Mouse (Mus musculus): ENCODE measurements around the gene Rasa4. TPM values are rescaled to one million over a fixed set of nuclear protein-coding genes. Genes with fewer than 3 reads are reported as not detected.
"Not testable (repeated sequence)": the region's sequence is repeated elsewhere in the genome, so short reads cannot be mapped to it uniquely, and the experiment has no call there.

The Rasa4 gene
- total RNA-seq, 2 experiments from 2014 or later, result 25.0 to 28.8 TPM

DNA sequence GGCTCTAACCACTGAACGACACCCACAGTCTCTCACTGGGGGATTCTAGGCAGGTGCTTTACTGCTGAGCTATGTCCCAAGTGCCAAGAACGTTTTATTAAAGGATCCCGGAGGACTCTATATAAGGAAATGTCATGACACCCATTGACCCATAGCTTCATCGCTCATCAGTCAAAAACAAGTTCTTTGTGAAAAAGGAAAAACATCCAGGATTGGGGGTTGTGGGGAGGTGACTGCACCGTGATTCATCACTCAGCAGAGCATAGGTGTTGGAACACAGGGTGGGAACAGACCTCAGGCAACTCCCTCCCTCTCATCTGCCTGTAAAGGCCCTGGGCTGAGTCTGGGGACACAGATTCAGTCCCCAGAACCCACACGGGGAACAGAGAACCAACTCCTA lies 33.8 kb upstream of the Rasa4 start:
- no peak for TF ChIP-seq CTCF (IDR thresholded peaks at IDR 0.05)
- no peak for DNase-seq
- intact Hi-C loops (cut with DNase I), result no loop called here
- Histone ChIP-seq H3K4me3 (no peak overlapping the region), H3K27ac (peak overlapping the region; percentile 31; the same call in 1 of the 2 replicates)

DNA sequence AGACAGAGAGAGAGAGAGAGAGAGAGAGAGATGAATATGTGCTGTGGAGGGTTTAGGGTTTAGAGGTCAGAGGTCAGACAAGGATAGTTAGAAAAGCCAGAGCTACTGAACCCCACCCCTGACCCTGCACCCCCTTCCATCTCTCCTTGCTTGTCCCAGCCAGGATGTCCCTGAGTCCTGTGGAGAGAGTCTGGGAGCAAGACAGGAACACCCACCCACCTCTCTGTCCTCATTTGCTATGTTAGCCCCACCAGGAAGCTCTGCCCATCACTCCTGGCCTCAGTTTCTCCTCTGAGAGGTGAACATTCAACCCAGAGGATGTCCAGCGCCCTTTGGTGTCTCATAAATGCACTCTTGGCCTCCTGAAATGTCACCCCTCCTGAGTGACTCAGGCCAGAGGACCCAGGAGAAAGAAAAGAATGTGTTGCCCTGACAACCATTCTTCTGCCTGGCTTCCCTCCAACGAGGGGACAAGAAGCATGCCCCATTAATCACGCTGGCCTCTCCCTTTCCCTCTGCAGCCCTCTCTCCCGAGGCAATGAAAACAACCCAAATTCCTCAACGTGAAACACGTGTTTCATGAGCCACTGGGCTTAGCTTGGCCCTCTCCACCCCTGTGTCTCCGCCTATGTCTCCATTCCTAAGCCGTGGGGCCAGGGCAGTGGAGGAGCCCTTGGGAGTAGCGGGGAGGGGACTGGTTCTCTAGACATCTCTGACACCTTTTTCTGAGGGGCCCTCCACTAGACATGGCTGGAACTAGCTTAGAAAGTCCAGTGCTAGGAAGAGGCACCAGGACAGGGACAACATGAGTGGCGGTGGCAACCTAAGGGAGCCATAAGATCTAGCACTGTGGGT lies 32.3 kb upstream of the Rasa4 start:
- intact Hi-C loops (cut with DNase I), result no loop called here
- TF ChIP-seq CTCF (IDR thresholded peaks at IDR 0.05), result no peak
- Histone ChIP-seq H3K4me3 (no peak overlapping the region), H3K27ac (peak overlapping the region; percentile 59)
- peak; percentile 57 for DNase-seq

DNA sequence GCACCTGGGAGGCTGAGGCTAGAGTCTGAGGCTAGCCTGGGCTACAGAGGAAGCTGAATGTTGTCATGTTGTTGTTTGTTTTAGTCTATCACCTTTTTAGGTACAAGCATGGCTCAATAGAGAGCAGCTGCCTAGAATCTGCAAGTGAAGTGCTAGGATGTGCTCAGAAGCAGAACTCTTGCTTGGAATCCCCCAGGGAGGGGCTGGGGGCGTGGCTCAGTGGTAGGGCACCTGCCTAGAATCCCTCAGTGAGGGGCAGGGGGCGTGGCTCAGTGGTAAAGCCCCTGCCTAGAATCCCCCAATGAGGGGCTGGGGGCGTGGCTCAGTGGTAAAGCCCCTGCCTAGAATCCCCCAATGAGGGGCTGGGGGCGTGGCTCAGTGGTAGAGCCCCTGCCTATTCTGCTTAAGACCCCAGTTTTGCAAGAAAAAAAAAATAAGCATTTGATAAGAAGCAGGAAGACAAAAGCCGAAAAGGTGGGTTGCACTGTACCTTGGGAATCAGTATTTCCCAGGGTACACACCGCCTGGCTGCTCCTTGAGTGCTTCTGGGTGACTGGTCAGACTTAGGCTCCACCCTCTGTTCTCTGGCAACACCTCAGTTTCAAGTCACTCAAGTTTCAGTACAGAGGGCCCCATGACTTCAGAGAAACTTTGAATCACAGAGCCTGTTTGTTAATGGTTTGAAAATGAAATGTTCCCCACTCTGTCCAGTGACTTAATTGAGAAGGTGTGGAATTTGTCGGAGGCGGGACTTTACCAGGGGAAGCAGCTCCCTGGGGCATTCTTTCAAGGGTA lies 30.7 kb upstream of the Rasa4 start:
- intact Hi-C loops (cut with DNase I), result no loop called here
- Histone ChIP-seq H3K4me3 (no peak overlapping the region), H3K27ac (no peak overlapping the region)

DNA sequence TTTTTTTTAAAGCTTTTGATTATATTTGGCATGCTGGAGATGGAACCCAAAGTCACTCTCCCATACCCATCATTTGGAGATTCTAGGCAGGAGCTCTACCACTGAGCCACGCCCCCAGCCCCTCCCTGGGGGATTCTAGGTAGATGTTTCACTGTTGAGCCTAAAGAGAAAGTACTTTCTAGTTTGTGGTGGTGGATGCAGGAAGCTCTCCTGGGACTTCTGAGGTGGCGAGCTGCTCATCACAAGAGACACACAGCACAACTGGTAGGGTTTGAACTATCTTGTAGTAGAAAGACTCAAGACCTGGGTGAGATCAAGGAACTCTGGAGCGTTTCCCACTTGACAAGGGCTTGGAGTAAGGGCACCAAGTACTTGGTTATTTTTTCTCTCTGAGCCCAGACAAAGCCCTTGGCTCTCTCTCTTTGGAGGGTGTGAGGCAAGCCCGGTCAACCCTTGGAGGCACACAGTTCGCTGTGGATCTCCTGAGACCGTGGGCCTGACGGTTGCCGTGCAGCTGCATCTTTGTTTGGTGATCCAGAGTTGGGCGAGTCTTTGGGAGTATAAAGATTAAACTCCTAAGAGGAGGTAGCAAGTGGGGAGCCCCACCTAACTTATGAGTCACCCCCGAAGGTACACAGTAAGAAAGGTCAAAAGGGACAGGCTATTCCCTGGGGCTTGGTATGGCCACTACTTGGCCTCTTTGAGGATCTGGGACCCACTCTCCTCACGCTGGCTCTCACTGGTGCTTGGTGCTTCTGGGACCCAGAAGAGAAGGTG lies 29.2 kb upstream of the Rasa4 start, which contains the start of gene Upk3bl:
Gene Upk3bl, plus strand, starts transcription at position 192 of the 777 bp plus-strand sequence.
- Histone ChIP-seq H3K27ac (no peak within 1 kb of the TSS), H3K4me3 (no peak within 1 kb of the TSS)
- intact Hi-C loops (cut with DNase I), result no loop called here
- TF ChIP-seq CTCF (IDR thresholded peaks at IDR 0.05), result no peak
- no peak for DNase-seq

More for the DNA sequence above, 30.7 kb upstream of the Rasa4 start:
- TF ChIP-seq CTCF (IDR thresholded peaks at IDR 0.05), result no peak
- DNase-seq, result no peak

DNA sequence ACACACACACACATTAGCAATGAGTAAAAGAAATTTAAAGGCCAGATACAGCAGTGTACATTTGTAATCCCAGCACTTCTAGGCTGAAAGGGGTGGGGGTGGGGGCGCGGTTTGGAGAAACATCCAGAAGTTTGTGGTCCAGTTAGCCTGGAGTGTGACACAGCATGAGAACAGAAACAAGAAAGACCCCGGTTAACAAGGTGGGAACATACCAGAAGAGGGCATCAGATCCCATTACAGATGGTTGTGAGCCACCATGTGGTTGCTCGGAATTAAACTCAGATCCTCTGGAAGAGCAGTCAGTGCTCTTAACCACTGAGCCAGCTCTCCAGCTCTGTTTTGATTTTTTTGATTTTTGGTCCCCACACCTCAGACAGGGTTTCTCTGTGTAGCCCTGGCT lies 27.7 kb upstream of the Rasa4 start:
- no peak for TF ChIP-seq CTCF (IDR thresholded peaks at IDR 0.05)
- DNase-seq, result no peak
- intact Hi-C loops (cut with DNase I), result no loop called here
- no peak overlapping the region for H3K27ac ChIP-seq
- no peak overlapping the region for H3K4me3 ChIP-seq

DNA sequence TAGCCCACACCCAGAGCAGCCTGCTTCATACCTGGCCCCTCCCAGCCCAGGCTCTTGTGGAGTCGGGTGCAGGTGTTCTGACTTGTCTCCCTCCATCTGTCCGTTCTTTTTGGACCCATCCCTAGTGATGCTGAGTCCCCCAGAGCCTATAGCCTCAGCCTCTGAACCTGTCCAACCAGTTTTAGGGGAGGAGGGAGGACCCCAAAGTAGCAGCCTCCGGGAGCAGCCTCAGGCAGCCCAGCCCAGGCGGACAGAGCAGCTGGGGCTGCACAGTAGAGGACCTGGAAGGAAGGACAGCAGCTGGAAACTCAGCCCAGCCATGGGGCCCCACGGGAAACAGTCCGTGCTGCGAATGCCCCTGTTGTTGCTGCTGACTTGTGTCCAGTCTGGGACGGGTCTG lies 26.6 kb upstream of the Rasa4 start:
- Histone ChIP-seq H3K27ac (no peak overlapping the region), H3K4me3 (no peak overlapping the region)
- intact Hi-C loops (cut with DNase I), result no loop called here
- TF ChIP-seq CTCF (IDR thresholded peaks at IDR 0.05), result no peak
- no peak for DNase-seq

DNA sequence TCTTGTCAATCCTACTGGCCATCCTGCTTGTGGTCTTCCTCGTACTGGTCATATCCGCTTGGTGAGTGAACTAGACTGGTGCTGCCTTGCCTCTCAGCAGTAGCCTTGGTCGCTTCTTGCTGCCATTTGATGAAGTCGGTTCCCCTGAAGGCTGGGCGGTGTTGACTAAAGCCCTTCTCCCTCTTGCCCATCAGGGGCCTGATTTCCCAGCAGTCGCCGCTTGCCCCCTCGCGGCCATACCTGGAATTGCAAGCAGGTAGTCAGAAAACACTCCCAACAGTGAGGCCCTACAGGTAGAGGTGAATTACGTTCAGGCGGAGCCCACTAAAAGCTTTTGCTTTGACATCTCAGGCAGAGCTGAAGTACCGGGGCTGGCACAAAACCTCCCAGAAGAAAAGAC lies 22.1 kb upstream of the Rasa4 start:
- intact Hi-C loops (cut with DNase I), result loop anchor here (1.0 to 5.0 kb wide), 4 partner anchors 16 to 184 kb away; no protein-coding TSS in a partner anchor
- Histone ChIP-seq H3K27ac (no peak overlapping the region), H3K4me3 (no peak overlapping the region)
- DNase-seq, result peak; percentile 85
- TF ChIP-seq CTCF (IDR thresholded peaks at IDR 0.05), result peak; percentile 99; the same call in 1 of the 2 replicates

DNA sequence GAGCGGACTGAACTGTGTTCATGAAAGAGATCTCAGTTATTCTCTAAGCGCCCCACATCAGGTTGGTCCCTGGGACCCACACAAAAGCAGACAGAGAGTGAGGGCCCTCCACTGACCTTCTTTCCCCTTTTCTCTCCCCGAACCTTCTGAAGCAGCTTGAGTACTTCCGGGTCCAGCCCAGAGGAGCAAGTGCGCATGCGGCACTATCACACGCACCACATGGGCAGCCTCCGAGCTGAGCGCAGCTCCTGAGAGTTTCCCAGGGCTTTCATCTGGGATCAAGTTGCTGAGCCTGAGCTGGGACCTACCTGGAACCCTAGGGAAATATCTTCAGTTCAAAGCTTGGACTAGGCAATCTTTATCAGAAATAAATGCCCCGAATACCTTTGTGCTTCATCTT lies 19.8 kb upstream of the Rasa4 start:
- no peak for DNase-seq
- no peak for TF ChIP-seq CTCF (IDR thresholded peaks at IDR 0.05)
- intact Hi-C loops (cut with DNase I), result loop anchor here (5.0 kb wide), 2 partner anchors 167 to 187 kb away; no protein-coding TSS in a partner anchor
- H3K27ac ChIP-seq, result no peak overlapping the region
- H3K4me3 ChIP-seq, result no peak overlapping the region

DNA sequence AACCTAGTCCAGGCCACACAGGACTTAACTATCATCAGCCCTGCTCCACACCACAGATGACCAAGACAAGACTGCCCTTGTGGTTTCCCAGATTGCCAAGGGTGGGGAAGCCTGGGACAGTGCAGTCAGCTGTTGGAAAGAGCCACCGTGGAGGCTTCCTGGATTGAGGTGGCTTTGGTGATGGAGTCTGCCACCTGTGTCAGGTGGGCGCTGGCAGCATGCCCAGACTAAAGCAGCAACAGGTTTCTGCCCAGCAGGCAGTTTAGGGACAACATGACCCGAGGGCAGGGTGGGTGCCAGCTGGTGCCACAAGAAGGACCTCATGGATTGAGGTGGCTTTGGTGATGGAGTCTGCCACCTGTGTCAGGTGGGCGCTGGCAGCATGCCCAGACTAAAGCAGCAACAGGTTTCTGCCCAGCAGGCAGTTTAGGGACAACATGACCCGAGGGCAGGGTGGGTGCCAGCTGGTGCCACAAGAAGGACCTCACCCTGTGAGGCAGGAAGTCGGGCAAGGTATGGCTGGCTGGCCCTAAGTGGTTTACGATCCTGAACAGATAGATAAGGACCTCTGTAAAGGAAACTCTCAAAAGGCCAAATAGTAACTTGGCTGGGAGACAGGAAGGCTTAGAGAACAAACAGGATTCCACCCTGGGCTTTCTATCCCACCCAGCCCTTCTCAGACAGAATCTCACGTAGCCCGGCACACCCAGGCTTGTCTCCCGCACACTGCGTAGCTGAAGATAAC lies 17.1 kb upstream of the Rasa4 start:
- H3K4me3 ChIP-seq; DNase-seq; intact Hi-C loops (cut with DNase I); H3K27ac ChIP-seq: not testable (repeated sequence)

DNA sequence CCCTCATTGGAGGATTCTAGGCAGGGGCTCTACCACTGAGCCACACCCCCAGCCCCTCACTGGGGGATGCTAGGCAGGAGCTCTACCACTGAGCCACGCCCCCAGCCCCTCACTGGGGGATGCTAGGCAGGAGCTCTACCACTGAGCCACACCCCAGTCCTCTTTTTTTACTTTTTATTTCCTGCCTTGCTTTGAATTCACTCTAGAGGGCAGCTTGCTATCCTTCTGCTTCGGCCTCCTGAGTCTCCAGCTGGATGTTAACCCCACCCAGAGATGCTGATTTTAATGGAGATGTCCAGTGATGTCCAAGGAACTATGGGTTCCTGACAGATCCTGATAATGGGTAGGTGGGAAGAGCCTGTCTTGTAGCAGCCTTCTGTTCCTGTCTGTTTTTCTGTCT lies 14.3 kb upstream of the Rasa4 start:
- intact Hi-C loops (cut with DNase I), result no loop called here
- H3K27ac ChIP-seq, result peak overlapping the region; percentile 38; the same call in 1 of the 2 replicates
- DNase-seq, result no peak
- no peak overlapping the region for H3K4me3 ChIP-seq
- no peak for TF ChIP-seq CTCF (IDR thresholded peaks at IDR 0.05)

DNA sequence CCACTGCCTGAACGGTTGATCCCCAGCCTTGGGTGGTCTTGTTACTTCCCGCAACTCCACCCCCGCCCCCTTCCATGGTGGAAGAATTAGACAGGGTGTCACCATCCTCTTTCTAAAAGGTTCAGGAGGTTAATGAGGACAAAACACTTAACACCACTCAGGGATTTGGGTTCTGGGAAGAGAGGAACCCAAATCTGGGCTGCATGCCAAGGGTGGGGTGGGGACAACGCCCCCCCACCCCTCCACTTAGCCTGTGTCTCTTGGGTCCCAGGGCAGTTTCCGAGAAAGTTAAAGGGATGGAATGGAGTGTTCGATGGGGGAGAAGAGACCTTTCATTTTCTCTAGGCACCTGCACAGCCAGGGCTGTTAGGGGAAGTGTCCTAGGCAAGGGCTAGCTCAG lies 10.7 kb upstream of the Rasa4 start:
- peak overlapping the region; percentile 12; the same call in 1 of the 2 replicates for H3K27ac ChIP-seq
- no peak for DNase-seq
- intact Hi-C loops (cut with DNase I), result no loop called here
- no peak for TF ChIP-seq CTCF (IDR thresholded peaks at IDR 0.05)
- H3K4me3 ChIP-seq, result no peak overlapping the region

DNA sequence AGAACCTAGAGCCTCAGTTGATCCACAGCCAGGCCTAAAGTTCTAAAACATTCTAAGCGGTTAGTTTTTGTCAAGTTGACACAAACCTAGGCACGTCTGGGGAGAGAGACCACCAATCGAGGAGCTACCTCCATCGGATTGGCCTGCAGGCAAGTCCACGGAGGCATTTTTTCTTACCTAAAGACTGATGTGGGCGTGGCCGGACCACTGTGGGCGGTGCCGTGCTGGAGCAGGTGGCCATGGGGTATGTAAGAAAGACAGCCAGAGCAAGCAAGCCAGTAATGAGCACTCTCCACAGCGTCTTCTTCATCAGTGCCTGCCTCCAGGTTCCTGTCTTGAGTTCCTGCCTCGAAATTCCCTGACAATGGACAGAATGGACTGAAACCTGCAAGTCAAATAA lies 10.2 kb upstream of the Rasa4 start:
- TF ChIP-seq CTCF (IDR thresholded peaks at IDR 0.05), result no peak
- DNase-seq, result no peak

More for the DNA sequence above, 10.2 kb upstream of the Rasa4 start:
- Histone ChIP-seq H3K4me3 (no peak overlapping the region), H3K27ac (no peak overlapping the region)
- intact Hi-C loops (cut with DNase I), result no loop called here
